7 mouse cellular contexts compared by ENCODE assay signal in genomic region chr4:101356093-101356953, GRCm38 (mm10).
A peak's percentile ranks its signal among the peaks of the same experiment; 100 is the strongest.
DNase-seq lines count a peak whose midpoint lies in the region; ATAC-seq and TF ChIP-seq lines count a peak whose summit lies in the region.

No protein-coding gene starts in this region.

- ATAC-seq in embryonic facial prominence, embryonic 15.5 days (ENCODE audit: insufficient number of reproducible peaks, low FRiP score, low TSS enrichment, low read depth): peak; percentile 81
- ATAC-seq in limb, embryonic 14.5 days (ENCODE audit: low FRiP score, low read depth): peak; percentile 72
- ATAC-seq in midbrain, embryonic 16.5 days: peak; percentile 91

- H3K27me3 ChIP-seq in embryonic facial prominence, embryonic 15.5 days: no peaks in the 10 kb centered on the region
- no peaks in the 10 kb centered on the region for H3K27me3 ChIP-seq in limb, embryonic 14.5 days (ENCODE audit: control insufficient read depth, insufficient read depth, low read length)
- no peaks in the 10 kb centered on the region for H3K27me3 ChIP-seq in midbrain, embryonic 16.5 days (ENCODE audit: control insufficient read depth, insufficient read depth, low read depth, low read length)

- H3K4me2 ChIP-seq in embryonic facial prominence, embryonic 15.5 days (replicated peaks): peak overlapping the region; percentile 93
- H3K4me2 ChIP-seq in limb, embryonic 14.5 days (replicated peaks; ENCODE audit: low read depth, low read length, severe bottlenecking): peak overlapping the region; percentile 71
- H3K4me2 ChIP-seq in midbrain, embryonic 16.5 days (ENCODE audit: low read length): peak overlapping the region; percentile 89

- peak; percentile 89 for DNase-seq in adrenal gland, postnatal 25 days
- peak; percentile 93 to 95 for DNase-seq in heart, adult 9 months (ENCODE audit: low spot score in 2 of 2)
- peak; percentile 88 for DNase-seq in kidney, adult 9 months
- DNase-seq in limb, embryonic 14.5 days (ENCODE audit: low spot score): peak; percentile 72
- peak; percentile 71 to 73 for DNase-seq in spleen, postnatal 10 days (ENCODE audit: low spot score in 2 of 2)

- H3K9ac ChIP-seq in embryonic facial prominence, embryonic 15.5 days: peak overlapping the region; percentile 77
- peak overlapping the region; percentile 82 for H3K9ac ChIP-seq in limb, embryonic 14.5 days (ENCODE audit: low read depth, low read length, severe bottlenecking)
- peak overlapping the region; percentile 97 for H3K9ac ChIP-seq in midbrain, embryonic 16.5 days (ENCODE audit: low read depth, low read length)

- H3K4me3 ChIP-seq in embryonic facial prominence, embryonic 15.5 days (replicated peaks): peak overlapping the region; percentile 85
- peak overlapping the region; percentile 82 for H3K4me3 ChIP-seq in limb, embryonic 14.5 days (replicated peaks; ENCODE audit: low read length)
- H3K4me3 ChIP-seq in midbrain, embryonic 16.5 days (ENCODE audit: low read depth, low read length): peak overlapping the region; percentile 92

- WGBS in embryonic facial prominence, embryonic 15.5 days: under 1% methylated on average over 93 of the region's 107 CpGs
- under 1% methylated on average over 61 of the region's 107 CpGs for WGBS in limb, embryonic 14.5 days
- under 1% methylated on average over 80 of the region's 107 CpGs for WGBS in midbrain, embryonic 16.5 days

- TF ChIP-seq POLR2A in limb, embryonic 14.5 days (IDR thresholded peaks at IDR 0.05; ENCODE audit: borderline replicate concordance, extremely low read depth, insufficient read depth, insufficient read length): 0 out of 2 replicates have a peak, but pooled peaks have one; percentile 79

- H3K36me3 ChIP-seq in embryonic facial prominence, embryonic 15.5 days: no peaks in the 10 kb centered on the region
- no peaks in the 10 kb centered on the region for H3K36me3 ChIP-seq in limb, embryonic 14.5 days (ENCODE audit: control insufficient read depth, insufficient read depth, low read length)
- H3K36me3 ChIP-seq in midbrain, embryonic 16.5 days (ENCODE audit: control insufficient read depth, insufficient read depth, low read length): no peaks in the 10 kb centered on the region

- peaks cover 24% of the 10 kb centered on the region for H3K4me1 ChIP-seq in embryonic facial prominence, embryonic 15.5 days
- H3K4me1 ChIP-seq in limb, embryonic 14.5 days (ENCODE audit: control insufficient read depth, insufficient read depth, low read length): peaks cover 20% of the 10 kb centered on the region
- peaks cover 33% of the 10 kb centered on the region for H3K4me1 ChIP-seq in midbrain, embryonic 16.5 days (ENCODE audit: control insufficient read depth, insufficient read depth, low read length)

- peak overlapping the region; percentile 93 for H3K27ac ChIP-seq in embryonic facial prominence, embryonic 15.5 days (replicated peaks)
- peak overlapping the region; percentile 85 for H3K27ac ChIP-seq in limb, embryonic 14.5 days (replicated peaks; ENCODE audit: low read depth, low read length)
- H3K27ac ChIP-seq in midbrain, embryonic 16.5 days (ENCODE audit: low read length): peak overlapping the region; percentile 96

- H3K9me3 ChIP-seq in embryonic facial prominence, embryonic 15.5 days (replicated peaks): no peaks in the 10 kb centered on the region
- no peaks in the 10 kb centered on the region for H3K9me3 ChIP-seq in limb, embryonic 14.5 days (ENCODE audit: control insufficient read depth, low read length)
- H3K9me3 ChIP-seq in midbrain, embryonic 16.5 days (replicated peaks; ENCODE audit: control insufficient read depth, low read length, poor library complexity, severe bottlenecking): no peaks in the 10 kb centered on the region

Comparison
In these comparisons a context has a peak if more than half of its experiments do, and no peak if none do; other contexts are left out.
1. Peak in every context shown above with its lines: DNase-seq, ATAC-seq, H3K4me3 ChIP-seq and H3K27ac ChIP-seq.